Mouse (Mus musculus) lung, embryonic 15.5 days (tissue): Measurements from ENCODE around the gene Usp54. TPM values are rescaled to one million over a fixed set of nuclear protein-coding genes. Genes with fewer than 3 reads are reported as not detected.
A peak's percentile ranks its signal among the peaks of the same experiment; 100 is the strongest.

Experiments used
- ATAC-seq: fragments of 200-750 bp; cut with Nextera tagmentation; 2 replicates; pipeline ENCODE4 v1.8.0; 2017; ENCODE audit warnings: moderate number of reproducible peaks, borderline replicate concordance; ENCODE audit not compliant: low FRiP score, low TSS enrichment; ENCODE audit errors: extremely low read depth
- H3K27ac ChIP-seq: fragments of 300-500 bp; sonication (generic); 2 replicates; pipeline ENCODE4 v1.5.1; 2015; ENCODE audit warnings: moderate library complexity, mild to moderate bottlenecking, inconsistent platforms
- H3K27me3 ChIP-seq: fragments of 300-500 bp; sonication (generic); 2 replicates; pipeline ENCODE4 v1.6.1; 2015; ENCODE audit warnings: inconsistent platforms
- H3K36me3 ChIP-seq: fragments of 300-500 bp; sonication (generic); 2 replicates; pipeline ENCODE4 v1.6.1; 2015; ENCODE audit warnings: inconsistent platforms
- H3K4me1 ChIP-seq: fragments of 300-500 bp; sonication (generic); 2 replicates; pipeline ENCODE4 v1.6.1; 2015; ENCODE audit warnings: inconsistent platforms
- H3K4me2 ChIP-seq: fragments of 300-500 bp; sonication (generic); 2 replicates; pipeline ENCODE4 v1.6.1; 2015; ENCODE audit warnings: inconsistent platforms, mild to moderate bottlenecking, moderate library complexity
- H3K4me3 ChIP-seq: fragments of 300-500 bp; sonication (generic); 2 replicates; pipeline ENCODE4 v1.5.1; 2015; ENCODE audit warnings: mild to moderate bottlenecking, inconsistent platforms
- H3K9ac ChIP-seq: fragments of 300-500 bp; sonication (generic); 2 replicates; pipeline ENCODE4 v1.6.1; 2015; ENCODE audit warnings: inconsistent platforms
- H3K9me3 ChIP-seq: fragments of 300-500 bp; sonication (generic); 2 replicates; pipeline ENCODE4 v1.6.1; 2016; ENCODE audit warnings: inconsistent platforms
- WGBS: fragments of 180-500 bp; shearing (Covaris S2); methylation state at CpG from one replicate; pipeline ENCODE4 v1.1.7; 2015; 5-methylcytosine and 5-hydroxymethylcytosine counted together
- polyA plus RNA-seq: library from polyadenylated mRNA; unstranded; fragments of >200 nt; fragmentation: Nextera tagmentation; extraction: Ambion mirVana; gene quantifications from 2 replicates; pipeline ENCODE4 v1.2.1, GENCODE M21; 2015

The Usp54 gene
- polyA plus RNA-seq, 1 experiment from 2014 or later: 7.6 TPM

- Histone ChIP-seq H3K27ac (no peak overlapping the region), H3K27me3 (peaks cover 18% of the 10 kb centered on the region; the same call in 1 of the 2 replicates), H3K4me3 (no peak overlapping the region), H3K4me2 (no peak overlapping the region), H3K4me1 (peaks cover 14% of the 10 kb centered on the region), H3K9ac (no peak overlapping the region), H3K9me3 (no peaks in the 10 kb centered on the region), H3K36me3 (no peaks in the 10 kb centered on the region)
- ATAC-seq: no peak
- WGBS: 39% methylated on average over 3 of the region's 3 CpGs
Measured at GRCm38 (mm10) chr14:20664436-20664835, 23.6 kb upstream of the Usp54 start.

GRCm38 (mm10) chr14:20663601-20664000 lies 22.7 kb upstream of the Usp54 start:
- no peaks in the 10 kb centered on the region for H3K36me3 ChIP-seq
- peaks cover 14% of the 10 kb centered on the region for H3K4me1 ChIP-seq
- WGBS: 53% methylated on average over 2 of the region's 2 CpGs
- ATAC-seq: no peak
- H3K4me3 ChIP-seq: no peak overlapping the region
- no peak overlapping the region for H3K9ac ChIP-seq
- no peak overlapping the region for H3K4me2 ChIP-seq
- no peaks in the 10 kb centered on the region for H3K9me3 ChIP-seq
- no peak overlapping the region for H3K27ac ChIP-seq
- H3K27me3 ChIP-seq: peaks cover 12% of the 10 kb centered on the region; the same call in 1 of the 2 replicates

- 83% methylated on average over 3 of the region's 3 CpGs for WGBS
Measured at GRCm38 (mm10) chr14:20662740-20663139, 21.9 kb upstream of the Usp54 start.

GRCm38 (mm10) chr14:20661661-20662331 lies 20.9 kb upstream of the Usp54 start:
- Histone ChIP-seq H3K9ac (peak overlapping the region; percentile 61), H3K36me3 (no peaks in the 10 kb centered on the region), H3K4me2 (peak overlapping the region; percentile 95), H3K27me3 (peaks cover 12% of the 10 kb centered on the region; the same call in 1 of the 2 replicates), H3K27ac (peak overlapping the region; percentile 81), H3K9me3 (no peaks in the 10 kb centered on the region), H3K4me3 (peak overlapping the region; percentile 62), H3K4me1 (peaks cover 14% of the 10 kb centered on the region)
- ATAC-seq: peak; percentile 36
- WGBS: 9% methylated on average over 19 of the region's 19 CpGs

More at GRCm38 (mm10) chr14:20662740-20663139, 21.9 kb upstream of the Usp54 start:
- Histone ChIP-seq H3K4me2 (no peak overlapping the region), H3K36me3 (no peaks in the 10 kb centered on the region), H3K9me3 (no peaks in the 10 kb centered on the region), H3K27ac (no peak overlapping the region), H3K4me3 (no peak overlapping the region), H3K4me1 (peaks cover 14% of the 10 kb centered on the region), H3K9ac (no peak overlapping the region), H3K27me3 (peaks cover 12% of the 10 kb centered on the region; the same call in 1 of the 2 replicates)
- no peak for ATAC-seq

- peak; percentile 86 for ATAC-seq
- peak overlapping the region; percentile 62 for H3K4me3 ChIP-seq
Measured at GRCm38 (mm10) chr14:20660827-20661660, 20.2 kb upstream of the Usp54 start.

GRCm38 (mm10) chr14:20659687-20660086 lies 18.8 kb upstream of the Usp54 start:
- Histone ChIP-seq H3K27me3 (peaks cover 12% of the 10 kb centered on the region; the same call in 1 of the 2 replicates), H3K4me1 (peaks cover 14% of the 10 kb centered on the region), H3K4me3 (no peak overlapping the region), H3K27ac (no peak overlapping the region), H3K9ac (no peak overlapping the region), H3K4me2 (no peak overlapping the region), H3K9me3 (no peaks in the 10 kb centered on the region), H3K36me3 (no peaks in the 10 kb centered on the region)
- WGBS: 96% methylated on average over 7 of the region's 7 CpGs
- ATAC-seq: no peak

More at GRCm38 (mm10) chr14:20660827-20661660, 20.2 kb upstream of the Usp54 start:
- Histone ChIP-seq H3K27me3 (peaks cover 12% of the 10 kb centered on the region; the same call in 1 of the 2 replicates), H3K9ac (peak overlapping the region; percentile 64), H3K4me1 (peaks cover 14% of the 10 kb centered on the region), H3K36me3 (no peaks in the 10 kb centered on the region), H3K27ac (peak overlapping the region; percentile 81), H3K4me2 (peak overlapping the region; percentile 95), H3K9me3 (no peaks in the 10 kb centered on the region)
- 1% methylated on average over 52 of the region's 52 CpGs for WGBS

GRCm38 (mm10) chr14:20658902-20659301 lies 18.0 kb upstream of the Usp54 start:
- no peak overlapping the region for H3K27ac ChIP-seq
- no peaks in the 10 kb centered on the region for H3K36me3 ChIP-seq
- no peak overlapping the region for H3K9ac ChIP-seq
- H3K27me3 ChIP-seq: peaks cover 12% of the 10 kb centered on the region; the same call in 1 of the 2 replicates
- 77% methylated on average over 6 of the region's 6 CpGs for WGBS
- no peaks in the 10 kb centered on the region for H3K9me3 ChIP-seq
- no peak overlapping the region for H3K4me2 ChIP-seq
- ATAC-seq: no peak
- peaks cover 14% of the 10 kb centered on the region for H3K4me1 ChIP-seq
- no peak overlapping the region for H3K4me3 ChIP-seq

GRCm38 (mm10) chr14:20658326-20658725 lies 17.5 kb upstream of the Usp54 start:
- no peak overlapping the region for H3K4me3 ChIP-seq
- no peak for ATAC-seq
- no peaks in the 10 kb centered on the region for H3K36me3 ChIP-seq
- H3K4me2 ChIP-seq: no peak overlapping the region
- no peak overlapping the region for H3K27ac ChIP-seq
- peaks cover 8% of the 10 kb centered on the region; the same call in 1 of the 2 replicates for H3K27me3 ChIP-seq
- H3K9ac ChIP-seq: no peak overlapping the region
- H3K9me3 ChIP-seq: no peaks in the 10 kb centered on the region
- peaks cover 14% of the 10 kb centered on the region for H3K4me1 ChIP-seq

- Histone ChIP-seq H3K27ac (no peak within 1 kb of the TSS), H3K36me3 (no peaks in the 10 kb centered on the region), H3K9me3 (no peaks in the 10 kb centered on the region), H3K9ac (no peak within 1 kb of the TSS), H3K4me3 (no peak within 1 kb of the TSS), H3K27me3 (no peaks in the 10 kb centered on the region), H3K4me1 (peaks cover 4% of the 10 kb centered on the region), H3K4me2 (no peak within 1 kb of the TSS)
- ATAC-seq: no peak
- WGBS: 47% methylated on average over 11 of the region's 11 CpGs
Measured at GRCm38 (mm10) chr14:20656361-20656760, 15.5 kb upstream of the Usp54 start, which contains the start of gene Myoz1. Gene Myoz1, minus strand, starts transcription at chr14:20656540.

GRCm38 (mm10) chr14:20655731-20656130 lies 14.9 kb upstream of the Usp54 start:
- no peaks in the 10 kb centered on the region for H3K9me3 ChIP-seq
- H3K4me1 ChIP-seq: peaks cover 4% of the 10 kb centered on the region
- H3K27ac ChIP-seq: no peak overlapping the region
- H3K4me2 ChIP-seq: no peak overlapping the region
- no peak overlapping the region for H3K9ac ChIP-seq
- no peak overlapping the region for H3K4me3 ChIP-seq
- ATAC-seq: no peak
- H3K27me3 ChIP-seq: no peaks in the 10 kb centered on the region
- 70% methylated on average over 9 of the region's 9 CpGs for WGBS
- no peaks in the 10 kb centered on the region for H3K36me3 ChIP-seq

GRCm38 (mm10) chr14:20654690-20655421 lies 14.0 kb upstream of the Usp54 start:
- 64% methylated on average over 9 of the region's 9 CpGs for WGBS
- Histone ChIP-seq H3K9ac (no peak overlapping the region), H3K4me1 (no peaks in the 10 kb centered on the region), H3K36me3 (no peaks in the 10 kb centered on the region), H3K4me2 (no peak overlapping the region), H3K27ac (no peak overlapping the region), H3K9me3 (no peaks in the 10 kb centered on the region), H3K4me3 (no peak overlapping the region), H3K27me3 (no peaks in the 10 kb centered on the region)
- no peak for ATAC-seq
